Mouse (Mus musculus) lung, adult 10 weeks (tissue): ENCODE measurements around the gene Gm128. TPM values are rescaled to one million over a fixed set of nuclear protein-coding genes. Genes with fewer than 3 reads are reported as not detected.

Source experiments
- polyA plus RNA-seq: library from polyadenylated mRNA; stranded (reverse); fragments of 350-450 nt; fragmentation: Illumina TruSeq; extraction: RNeasy Lipid Tissue Mini Kit (QIAGEN cat#74804); gene quantifications from one replicate; pipeline ENCODE4 v1.2.3, GENCODE M21; 2014; ENCODE audit warnings: low read depth, low replicate concordance; ENCODE audit not compliant: insufficient read depth

Gene Gm128
- polyA plus RNA-seq = 0.84 TPM

DNA sequence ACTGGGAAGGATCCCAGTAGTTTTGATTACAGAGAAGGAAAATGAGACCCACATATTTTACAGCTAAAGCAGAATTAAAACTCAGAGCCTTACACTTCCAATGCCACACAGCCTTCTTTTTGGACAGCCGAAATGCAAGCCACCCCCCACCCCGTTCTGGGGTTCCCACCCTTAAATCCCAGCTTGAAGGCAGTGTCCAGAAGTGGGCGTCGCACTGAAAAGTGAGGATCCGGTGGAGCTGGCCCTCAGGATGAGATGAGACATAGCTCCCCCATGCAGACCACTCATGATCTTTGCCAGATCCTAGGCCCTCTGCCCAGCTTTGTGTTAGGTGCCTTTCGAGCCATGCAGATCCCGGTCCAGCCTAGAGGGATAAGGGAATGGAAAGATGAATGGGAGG, at the start of gene Gm128:
TSS of gene Gm128 (minus strand) at position 101 of the 400 bp plus-strand sequence.

DNA sequence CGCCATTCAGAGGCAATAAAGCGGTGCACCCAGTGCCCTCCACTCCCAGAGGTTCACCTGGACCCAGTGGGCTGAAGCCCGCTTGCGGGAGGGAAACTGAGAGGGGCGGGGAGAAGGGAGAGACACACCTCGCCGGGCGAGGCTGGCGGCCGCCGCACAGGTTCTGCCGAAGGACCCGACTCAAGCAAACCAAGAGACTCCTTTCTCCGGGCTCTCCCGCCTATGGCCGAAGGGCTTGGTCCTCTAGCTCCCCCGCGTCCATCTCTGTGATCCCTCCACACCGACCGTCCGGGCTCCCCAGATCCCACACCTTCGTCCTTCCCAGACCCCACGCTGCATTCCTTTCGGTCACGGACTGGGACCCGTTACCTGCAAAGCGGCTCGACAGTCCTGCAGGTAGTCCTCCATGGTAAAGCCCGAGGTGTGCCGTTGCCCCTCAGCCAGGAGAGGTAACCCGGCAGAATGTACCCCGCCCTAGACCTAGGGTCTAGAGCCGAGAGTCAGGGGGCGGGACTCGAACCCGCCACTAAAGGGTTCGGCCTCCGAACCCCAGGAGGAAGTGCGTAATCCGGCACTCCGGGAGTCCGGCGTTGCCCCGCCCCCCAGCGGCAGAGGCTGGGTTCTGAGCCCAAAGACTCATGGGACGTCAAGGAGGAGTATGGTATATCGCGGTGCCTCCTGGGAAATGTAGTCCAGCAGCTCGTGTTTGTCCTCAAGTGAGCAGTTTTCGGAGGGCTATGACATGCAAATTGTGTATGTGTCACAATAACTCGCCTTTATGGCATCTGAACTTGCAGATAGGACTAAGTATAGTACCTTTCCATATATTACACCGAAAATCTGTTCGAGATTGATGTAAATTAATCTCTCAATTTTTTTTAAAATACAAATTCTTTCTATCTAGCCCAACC, 40.1 kb upstream of the Gm128 start, which contains the start of the genes Mindy1 and Prune1:
TSS of gene Mindy1 (plus strand) at position 130 of the 911 bp plus-strand sequence.
TSS of gene Prune1 (minus strand) at position 861 of the 911 bp plus-strand sequence.

DNA sequence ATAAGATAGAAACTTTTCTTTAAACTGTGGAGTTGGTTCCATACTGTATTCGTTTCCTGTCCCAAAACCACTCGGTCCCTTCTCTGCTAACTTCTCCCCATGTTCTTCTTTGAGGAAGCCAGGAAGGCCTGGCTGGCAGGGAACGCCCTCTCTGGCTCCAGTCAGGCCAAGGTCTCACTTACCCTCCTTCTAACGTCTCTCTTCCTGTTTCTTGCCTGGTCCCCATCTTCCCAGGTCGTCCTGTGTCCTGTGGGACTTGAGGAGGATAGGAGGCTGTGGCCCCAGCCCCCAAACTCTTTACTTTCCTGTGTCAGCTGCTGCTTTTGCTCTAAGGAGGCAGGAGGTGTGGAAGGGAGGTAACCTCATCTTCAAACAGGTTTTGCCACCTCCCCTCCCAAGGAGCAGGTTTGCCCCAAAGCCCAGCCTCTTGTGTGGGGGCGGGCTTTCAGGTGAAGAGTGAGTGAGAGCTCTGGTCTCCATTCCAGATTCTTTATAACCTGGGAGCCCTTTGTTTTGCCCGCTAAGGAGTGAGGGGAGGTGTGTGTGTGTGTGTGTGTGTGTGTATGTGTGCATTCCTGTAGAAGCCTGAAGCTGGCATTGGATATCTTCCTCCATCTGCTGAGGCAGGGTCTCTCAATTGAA, 9.5 kb upstream of the Gm128 start, which contains the start of gene Bnipl:
TSS of gene Bnipl (minus strand) at position 411 of the 642 bp plus-strand sequence.

DNA sequence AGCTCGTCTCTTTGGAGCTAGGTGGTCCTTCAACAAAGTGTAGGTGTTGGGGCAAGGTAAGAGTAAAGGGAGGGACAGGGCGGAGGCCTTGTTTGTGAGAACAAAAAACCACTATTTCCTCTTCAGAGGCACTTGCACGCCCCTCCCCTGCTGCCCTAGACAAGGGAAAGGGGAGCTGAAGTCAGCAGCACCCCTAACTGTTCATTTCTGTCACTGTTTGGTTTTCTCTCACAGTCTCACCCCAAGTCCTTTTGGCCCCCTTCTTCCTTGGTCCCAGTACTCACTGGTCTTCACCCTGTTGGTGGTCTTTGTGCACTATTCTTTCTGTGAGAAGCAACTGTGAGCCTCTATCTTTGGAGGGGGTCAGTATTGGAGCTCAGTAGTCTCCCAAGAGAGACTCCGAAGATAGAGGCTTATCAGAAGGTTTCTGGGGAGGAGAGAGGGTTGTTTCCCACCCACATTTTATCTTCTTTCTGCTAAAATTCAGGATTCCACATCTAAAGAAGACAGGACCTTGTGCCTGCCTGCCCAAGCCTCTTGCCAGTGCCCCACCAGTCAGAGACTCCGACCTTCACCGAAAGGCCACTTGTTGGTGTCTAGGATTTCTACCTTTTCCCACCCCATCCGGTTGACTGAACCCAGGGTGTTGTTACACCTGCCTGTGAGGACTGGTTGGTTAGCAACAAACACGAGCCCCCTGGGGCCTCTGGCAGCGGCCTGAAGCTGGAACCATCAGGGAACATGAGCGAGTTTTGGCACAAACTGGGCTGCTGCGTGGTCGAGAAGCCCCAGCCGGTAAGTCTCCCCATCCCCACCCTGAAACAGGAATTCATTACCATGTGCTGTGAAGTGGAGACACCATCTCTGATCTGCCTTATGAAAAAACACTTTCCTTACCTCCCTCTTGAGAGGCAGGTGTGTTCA, 9.8 kb downstream of the Gm128 start, which contains the start of gene Mllt11:
TSS of gene Mllt11 (minus strand) at position 874 of the 924 bp plus-strand sequence.

DNA sequence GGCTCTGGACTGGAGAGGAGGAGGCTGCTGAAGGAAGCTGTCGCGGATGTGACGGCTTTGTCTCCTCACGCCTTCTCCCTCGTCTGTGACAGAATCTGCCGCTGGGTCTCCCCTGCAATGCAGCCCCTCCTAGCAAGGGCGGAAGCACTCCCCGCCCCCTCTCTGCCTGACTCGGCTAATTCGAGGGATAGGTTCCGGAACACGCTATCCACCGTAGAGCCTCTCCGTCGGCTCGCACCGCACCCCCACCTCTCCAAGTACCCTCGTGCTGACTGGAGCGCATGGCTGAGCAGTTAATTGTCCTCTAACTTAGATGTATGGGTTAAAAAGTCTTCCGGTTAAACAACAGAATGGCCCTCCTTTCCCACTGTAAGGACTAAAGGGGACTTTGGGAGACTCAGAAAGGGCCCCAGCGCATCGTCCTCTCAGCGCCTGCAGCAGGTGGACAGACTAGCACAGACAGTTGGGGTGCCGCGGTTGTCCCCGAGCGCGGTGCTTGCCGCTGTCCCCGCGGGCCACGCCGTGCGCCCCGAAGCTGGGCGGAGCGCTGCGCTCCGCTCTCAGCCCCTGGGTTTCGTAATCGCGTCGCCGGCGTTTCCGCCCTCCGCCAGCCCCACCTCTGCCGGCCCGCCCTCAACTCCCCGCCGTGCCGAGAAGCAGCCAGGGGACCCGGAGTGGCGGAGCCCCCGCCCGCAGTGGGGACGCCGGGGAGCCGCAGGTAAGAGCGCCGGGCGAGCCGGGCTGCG, 13.1 kb downstream of the Gm128 start, which contains the start of gene Cdc42se1:
TSS of gene Cdc42se1 (plus strand) at position 585 of the 746 bp plus-strand sequence.

DNA sequence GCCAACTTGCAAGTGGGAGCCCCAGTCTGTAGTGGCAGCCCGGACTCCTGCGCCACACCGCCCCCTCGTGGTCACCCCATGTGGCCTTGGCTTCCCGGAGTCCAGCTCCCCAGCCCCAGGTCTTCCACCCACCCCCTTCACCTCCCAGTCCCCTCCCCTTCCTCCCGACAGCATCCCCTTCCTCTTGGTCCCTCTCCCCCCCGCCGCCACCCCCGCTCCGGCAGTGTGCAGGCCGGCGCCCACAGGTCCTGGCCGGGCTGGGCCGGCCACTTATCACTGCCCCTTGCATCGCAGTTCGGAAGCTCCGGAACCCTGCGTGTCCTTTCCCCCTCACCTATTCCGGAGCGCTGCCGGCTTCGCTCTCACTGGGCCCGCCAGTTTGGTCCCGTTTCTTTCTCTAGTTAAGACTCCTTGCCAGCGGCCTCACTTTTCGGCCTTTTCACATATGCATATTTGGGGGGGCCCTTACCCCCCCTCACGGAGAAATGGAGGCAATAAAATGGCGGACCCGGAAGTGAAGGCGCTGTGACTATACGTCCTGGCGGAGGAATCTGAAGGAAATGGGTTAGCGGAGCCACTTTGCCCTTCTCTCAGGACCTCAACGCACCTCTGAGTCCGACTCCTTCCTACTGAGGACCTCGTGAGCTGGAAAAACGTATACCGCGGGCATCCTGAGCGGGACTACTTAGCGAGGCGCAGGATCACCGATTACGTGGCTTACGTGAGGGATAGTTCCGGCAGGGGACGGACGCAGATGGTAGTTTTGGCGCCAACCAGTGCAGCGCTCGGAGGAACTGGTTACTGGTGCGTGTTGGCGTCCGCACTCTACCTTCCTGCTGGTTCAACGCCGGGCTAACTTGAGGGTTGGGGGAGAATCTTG, 23.9 kb downstream of the Gm128 start, which contains the start of gene Gabpb2:
TSS of gene Gabpb2 (minus strand) at position 662 of the 880 bp plus-strand sequence.

Other genes with a start within 250 kb of the Gm128 start
- 5.7 TPM for gene Zfp687, start 226.2 kb downstream of the Gm128 start, polyA plus RNA-seq
- 120 TPM for gene Psmd4, start 199.0 kb downstream of the Gm128 start, polyA plus RNA-seq
- gene Pip5k1a, start 134.7 kb downstream of the Gm128 start, polyA plus RNA-seq = 16.0 TPM
- 33.7 TPM for gene Vps72, start 130.6 kb downstream of the Gm128 start, polyA plus RNA-seq
- gene Tmod4, start 117.1 kb downstream of the Gm128 start, polyA plus RNA-seq = 1.5 TPM
- 42.6 TPM for gene Scnm1, start 107.6 kb downstream of the Gm128 start, polyA plus RNA-seq
- gene Lysmd1, start 107.5 kb downstream of the Gm128 start, polyA plus RNA-seq = 8.4 TPM
- 22.1 TPM for gene Tnfaip8l2, start 99.2 kb downstream of the Gm128 start, polyA plus RNA-seq
- 2.1 TPM for gene Sema6c, start 81.1 kb downstream of the Gm128 start, polyA plus RNA-seq
- 6.1 TPM for gene Gabpb2, start 23.7 kb downstream of the Gm128 start, polyA plus RNA-seq
- 80.1 TPM for gene Cdc42se1, start 12.9 kb downstream of the Gm128 start, polyA plus RNA-seq
- 5.0 TPM for gene Mllt11, start 9.4 kb downstream of the Gm128 start, polyA plus RNA-seq
- 6.7 TPM for gene Bnipl, start 9.6 kb upstream of the Gm128 start, polyA plus RNA-seq
- 41.4 TPM for gene Mindy1, start 39.7 kb upstream of the Gm128 start, polyA plus RNA-seq
- gene Prune1, start 40.5 kb upstream of the Gm128 start, polyA plus RNA-seq = 11.4 TPM
- gene Anxa9, start 65.6 kb upstream of the Gm128 start, polyA plus RNA-seq = 4.2 TPM
- gene Cers2, start 73.2 kb upstream of the Gm128 start, polyA plus RNA-seq = 149 TPM
- 9.2 TPM for gene Setdb1, start 115.6 kb upstream of the Gm128 start, polyA plus RNA-seq
- not detected for gene 4930558C23Rik, start 161.2 kb upstream of the Gm128 start, polyA plus RNA-seq
- 15.8 TPM for gene Arnt, start 192.8 kb upstream of the Gm128 start, polyA plus RNA-seq